Mouse (Mus musculus) cerebellum, adult 2 months (tissue): ENCODE measurements around the gene Tbc1d32.

ENCODE experiments used
- CTCF ChIP-seq: fragments of 200-500 bp; IDR thresholded peaks from 2 replicates; pipeline ENCODE4 v1.5.1; 2011; ENCODE audit warnings: low read depth, mild to moderate bottlenecking, control low read depth, low read length, moderate library complexity, borderline replicate concordance; ENCODE audit not compliant: insufficient read depth
- POLR2A ChIP-seq: fragments of 200-500 bp; IDR thresholded peaks from 2 replicates; pipeline ENCODE4 v1.6.1; 2011; ENCODE audit warnings: low read length, control low read depth, borderline replicate concordance; ENCODE audit not compliant: insufficient read depth

DNA sequence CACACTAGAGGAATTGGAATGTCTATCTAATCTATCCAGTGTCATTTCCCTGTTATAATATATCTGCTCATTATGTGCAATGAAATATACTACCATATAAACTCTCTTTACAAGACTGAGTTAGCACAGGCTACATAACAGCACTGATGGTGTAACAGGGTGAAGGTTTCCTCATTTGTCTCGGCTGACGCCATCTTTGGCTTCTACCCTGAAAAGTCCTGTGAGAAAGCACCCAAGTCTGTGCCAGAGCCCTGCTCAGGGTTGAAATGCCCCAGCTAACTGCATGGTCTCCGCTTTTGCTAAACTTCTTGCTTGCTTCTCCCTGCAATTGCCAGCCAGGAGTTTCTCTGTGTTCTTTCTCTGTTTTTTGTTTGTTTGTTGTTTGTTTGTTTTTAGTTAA is 129.4 kb downstream of the Tbc1d32 start:
- no peak for TF ChIP-seq CTCF
- TF ChIP-seq POLR2A = no peak
